Mouse (Mus musculus): ENCODE results near the gene Ankrd10.
"Not testable (repeated sequence)": the region's sequence is repeated elsewhere in the genome, so short reads cannot be mapped to it uniquely, and the experiment has no call there.

The Ankrd10 gene

DNA sequence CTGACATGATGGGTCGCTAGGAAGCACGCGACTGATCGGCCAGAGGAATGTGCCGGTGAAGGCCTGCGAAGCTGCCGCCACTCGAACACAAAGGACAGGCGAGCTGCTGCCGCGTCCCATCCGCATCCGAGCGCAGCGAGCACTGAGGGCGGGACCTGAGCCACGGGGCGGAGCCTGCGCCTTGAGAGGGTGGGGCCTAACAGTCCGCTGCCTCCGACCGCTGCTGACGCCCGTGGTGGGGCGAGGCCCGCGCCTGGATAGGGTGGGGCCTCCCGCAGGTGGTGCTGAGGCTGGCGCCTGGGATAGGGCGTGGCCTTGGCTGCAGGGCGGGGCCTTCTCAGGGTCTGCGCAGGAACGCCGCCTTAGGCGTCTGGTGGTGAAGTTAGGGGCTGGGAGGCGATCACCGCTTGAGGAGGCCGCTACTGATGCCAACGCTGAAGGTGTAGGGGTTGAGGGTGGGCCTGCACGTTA, at the start of gene Ankrd10:
Ankrd10 (minus strand) TSS at position 147 of the 471 bp plus-strand sequence.
- DNase-seq (ENCODE audit: low spot score in 2 of 2), result peak; percentile 92 to 94

DNA sequence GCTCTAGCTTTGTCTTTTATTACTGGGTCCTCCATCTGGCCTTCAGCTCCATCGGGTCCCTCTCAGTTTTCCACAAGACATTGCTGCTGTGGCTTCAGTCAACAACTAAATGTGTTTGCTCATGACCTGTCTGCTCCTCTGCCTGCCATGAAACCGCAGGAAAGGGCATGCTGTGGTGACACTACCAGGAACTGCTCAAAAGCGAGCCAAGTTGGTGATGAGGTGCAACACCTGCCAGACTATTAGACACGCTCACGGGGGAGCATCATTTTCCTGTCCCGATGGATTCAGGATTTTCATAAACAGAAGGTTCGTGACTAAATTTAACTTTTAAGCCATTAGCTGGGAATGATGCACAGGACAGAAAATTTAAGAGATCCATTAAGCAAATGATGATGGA, 49.0 kb upstream of the Ankrd10 start:
- DNase-seq (ENCODE audit: low spot score in 2 of 2), result no peak

- DNase-seq (ENCODE audit: low spot score in 2 of 2), result no peak
These were observed 32.8 kb upstream of the Ankrd10 start for GRCm38 (mm10) chr8:11668308-11668707.

DNA sequence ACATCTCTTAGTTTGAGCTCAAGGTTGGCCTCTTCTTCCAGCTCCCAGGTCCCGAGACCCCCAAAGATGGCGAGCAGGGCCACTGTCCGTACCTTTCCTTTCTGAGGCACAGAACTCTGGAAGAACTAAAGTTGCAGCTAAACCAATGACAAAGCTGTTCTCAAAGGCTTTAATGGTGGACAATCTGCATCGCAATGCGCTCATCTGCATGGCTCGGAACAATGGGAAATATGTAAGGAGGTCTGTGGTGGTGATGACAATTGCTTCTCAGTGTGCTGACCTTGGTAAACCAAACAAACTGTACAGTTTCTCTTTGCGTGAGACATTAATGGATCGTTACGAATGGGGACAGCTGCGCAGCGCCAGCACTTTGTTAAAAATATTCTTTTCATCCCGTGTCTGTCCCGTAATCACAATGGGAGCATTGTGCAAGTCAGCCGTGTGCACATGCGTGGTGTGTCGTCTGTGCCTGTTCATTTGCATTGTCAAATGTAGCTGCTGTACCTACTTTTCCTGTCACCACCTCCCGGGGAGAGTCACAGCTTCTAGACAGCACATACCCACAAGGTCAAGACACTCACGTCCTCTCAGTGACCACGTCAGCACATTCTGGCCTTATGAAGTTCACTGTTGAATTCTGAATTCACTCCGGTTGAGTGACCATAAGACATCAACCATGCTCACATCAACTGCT, 30.6 kb upstream of the Ankrd10 start:
- DNase-seq (ENCODE audit: low spot score in 2 of 2), result not testable (repeated sequence)

DNA sequence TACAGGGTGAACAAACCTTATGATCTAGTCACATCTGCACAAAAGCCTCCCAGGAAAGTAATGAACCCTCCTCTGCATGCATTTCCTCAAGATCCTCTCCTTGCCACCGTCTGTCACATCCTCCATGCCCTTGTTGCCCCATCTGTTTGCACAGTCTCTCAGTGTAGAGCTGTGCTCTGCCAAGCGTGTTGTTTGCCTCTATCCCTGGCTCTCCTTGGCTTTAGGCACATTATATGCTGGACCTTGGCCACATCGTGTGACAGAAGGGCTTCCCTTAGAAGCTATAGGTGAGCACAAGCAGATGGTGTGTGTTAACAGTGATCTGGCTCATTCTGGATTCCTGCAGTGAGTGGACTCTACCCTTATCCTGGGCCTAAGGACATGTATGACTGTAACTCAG, 26.4 kb upstream of the Ankrd10 start:
- no peak for DNase-seq (ENCODE audit: low spot score in 2 of 2)

- DNase-seq (ENCODE audit: low spot score in 2 of 2), result no peak
These were observed 14.5 kb upstream of the Ankrd10 start for GRCm38 (mm10) chr8:11650021-11650420.

DNA sequence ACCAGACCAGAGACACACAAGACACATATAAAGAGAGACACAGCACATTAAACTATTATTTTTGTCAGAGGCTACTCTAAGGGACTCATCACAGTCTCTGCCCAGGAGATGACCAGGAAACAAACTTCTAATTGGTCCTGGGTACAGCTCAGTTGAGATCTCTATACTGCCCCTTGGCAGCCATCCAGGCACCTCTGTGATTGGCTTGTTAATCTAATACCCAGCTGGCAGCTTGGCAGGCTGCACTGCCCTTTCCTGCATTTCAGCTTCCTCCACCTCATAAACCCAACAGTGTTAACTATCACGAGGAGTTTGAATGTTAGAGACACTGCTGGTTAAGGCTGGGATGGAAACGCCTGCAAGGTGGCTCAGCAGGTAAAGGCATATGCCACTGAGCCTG, 7.6 kb upstream of the Ankrd10 start:
- DNase-seq (ENCODE audit: low spot score in 2 of 2), result no peak

DNA sequence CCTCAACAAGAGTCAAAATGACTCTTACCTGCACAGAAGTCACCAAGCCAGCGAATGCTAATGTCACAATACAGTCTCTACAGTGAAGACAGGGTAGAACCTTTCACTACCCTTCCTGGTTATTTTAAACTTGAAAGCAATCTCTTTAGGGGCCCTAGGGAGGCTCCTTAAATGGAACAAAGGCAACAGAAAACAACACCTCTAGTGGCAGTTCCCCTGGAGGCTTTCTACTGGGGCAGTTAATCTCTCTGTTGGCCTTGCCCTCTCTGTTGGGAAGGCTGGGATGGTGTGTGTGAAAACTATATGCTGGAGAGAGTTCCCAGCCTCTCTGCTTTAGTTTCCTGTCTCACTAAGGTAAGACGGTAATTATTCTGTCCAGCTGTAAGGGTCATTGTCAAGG, 5.0 kb upstream of the Ankrd10 start:
- DNase-seq (ENCODE audit: low spot score in 2 of 2), result no peak

- DNase-seq (ENCODE audit: low spot score in 2 of 2), result no peak
These were observed 2.0 kb upstream of the Ankrd10 start for GRCm38 (mm10) chr8:11637531-11637930.

GRCm38 (mm10) chr8:11636324-11637057, 934 bp upstream of the Ankrd10 start:
- DNase-seq (ENCODE audit: low spot score in 2 of 2), result peak; percentile 75 to 82

DNA sequence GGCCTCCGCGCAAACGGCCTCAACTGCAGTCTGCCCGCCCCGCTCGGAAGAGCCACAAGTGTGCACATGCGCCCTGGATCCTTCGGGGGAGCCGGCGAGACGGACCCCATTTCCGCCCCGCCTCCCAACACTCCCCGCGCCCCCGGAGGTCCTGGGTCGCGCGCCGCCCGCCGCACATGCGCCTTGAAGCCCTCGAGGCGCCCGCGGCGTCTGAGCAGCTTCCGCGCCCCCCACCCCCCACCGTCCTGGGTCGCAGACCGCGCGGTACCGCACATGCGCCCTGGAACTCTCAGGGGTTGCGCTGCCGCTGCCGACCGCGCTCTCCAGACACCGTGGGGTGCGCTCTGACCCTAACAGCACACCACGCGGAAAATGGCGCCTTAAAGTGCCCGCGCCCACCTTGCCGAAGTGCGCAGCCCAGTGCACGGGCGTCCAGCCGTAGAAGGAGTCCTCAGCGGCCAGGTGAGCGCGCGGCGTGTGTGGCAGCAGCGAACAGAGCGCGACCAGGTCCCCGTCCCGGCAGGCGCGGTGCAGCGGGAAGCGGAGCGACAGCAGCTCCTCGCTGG, 462 bp downstream of the Ankrd10 start:
- peak; percentile 84 to 89 for DNase-seq (ENCODE audit: low spot score in 2 of 2)

- DNase-seq (ENCODE audit: low spot score in 2 of 2), result no peak
These were observed 1.1 kb downstream of the Ankrd10 start for GRCm38 (mm10) chr8:11634331-11635011.

DNA sequence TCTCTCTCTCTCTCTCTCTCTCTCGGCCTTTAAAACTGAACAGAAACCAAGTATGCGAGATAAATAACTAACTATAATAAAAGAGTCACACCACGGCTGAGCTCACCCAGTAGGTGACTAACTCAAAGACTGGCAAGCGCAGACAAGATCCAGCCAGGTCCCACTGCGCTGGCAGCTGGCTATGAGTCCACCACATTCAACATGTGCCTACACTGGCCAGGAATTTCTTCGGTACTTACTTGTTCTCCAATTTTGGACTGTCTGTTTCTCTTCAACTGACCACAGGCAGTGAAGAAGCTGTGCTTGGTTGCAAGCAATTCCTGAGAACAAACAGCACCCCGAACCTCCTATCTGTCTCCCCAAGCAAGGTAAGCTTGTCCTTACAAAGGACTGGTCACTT, 2.1 kb downstream of the Ankrd10 start:
- DNase-seq (ENCODE audit: low spot score in 2 of 2), result no peak

GRCm38 (mm10) chr8:11632406-11632805, 3.2 kb downstream of the Ankrd10 start:
- no peak for DNase-seq (ENCODE audit: low spot score in 2 of 2)

DNA sequence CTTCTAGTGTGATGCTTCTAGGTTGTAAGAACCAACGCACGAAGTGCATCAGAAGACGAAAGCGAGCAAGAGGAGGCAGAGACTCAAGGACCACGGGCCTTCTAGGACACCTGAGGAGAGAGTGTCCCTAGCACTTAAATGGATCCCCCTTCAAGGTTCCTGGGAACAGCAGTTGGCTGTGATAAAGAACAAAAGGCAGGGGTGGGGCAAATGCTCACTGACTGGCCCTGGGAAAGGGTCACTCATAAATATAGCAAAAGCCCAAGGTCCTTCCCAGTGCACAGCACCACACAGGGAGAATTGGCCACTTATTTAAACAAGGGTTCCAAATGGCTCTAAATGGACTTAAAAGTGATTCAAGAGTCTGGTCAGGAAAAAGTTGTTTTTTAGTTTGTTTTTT, 6.4 kb downstream of the Ankrd10 start:
- DNase-seq (ENCODE audit: low spot score in 2 of 2), result no peak

DNA sequence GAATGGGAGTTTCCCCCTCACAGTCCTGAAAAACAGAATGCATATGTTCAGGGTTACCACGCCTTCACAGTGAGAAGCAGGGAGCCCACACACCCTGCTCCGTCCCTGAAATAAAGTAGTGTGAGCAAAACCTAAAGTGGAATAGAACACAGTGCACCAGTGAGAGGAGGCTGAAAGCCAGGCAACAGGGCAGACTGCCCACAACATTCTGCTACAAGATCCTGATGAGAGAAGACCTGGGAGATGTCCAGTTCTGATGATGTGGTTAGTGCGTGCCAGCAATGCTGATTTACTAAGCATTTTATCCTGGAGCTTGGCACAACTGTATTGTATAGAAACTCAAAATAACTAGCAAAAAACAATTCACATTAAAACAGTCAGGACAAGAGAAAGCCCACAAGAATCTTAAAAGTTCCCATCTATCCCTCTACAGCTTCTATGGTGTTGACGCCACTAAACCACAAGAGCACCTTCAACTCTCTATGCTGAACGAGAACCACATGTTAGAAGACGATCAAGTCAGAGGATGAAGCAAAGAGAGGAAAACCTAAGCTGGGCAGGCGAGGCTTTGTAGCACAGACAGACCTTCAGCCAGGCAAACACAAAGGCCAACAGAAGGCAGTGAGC, 6.9 kb downstream of the Ankrd10 start:
- peak in 1 of 2 experiments; percentile 36 for DNase-seq (ENCODE audit: low spot score in 2 of 2)

DNA sequence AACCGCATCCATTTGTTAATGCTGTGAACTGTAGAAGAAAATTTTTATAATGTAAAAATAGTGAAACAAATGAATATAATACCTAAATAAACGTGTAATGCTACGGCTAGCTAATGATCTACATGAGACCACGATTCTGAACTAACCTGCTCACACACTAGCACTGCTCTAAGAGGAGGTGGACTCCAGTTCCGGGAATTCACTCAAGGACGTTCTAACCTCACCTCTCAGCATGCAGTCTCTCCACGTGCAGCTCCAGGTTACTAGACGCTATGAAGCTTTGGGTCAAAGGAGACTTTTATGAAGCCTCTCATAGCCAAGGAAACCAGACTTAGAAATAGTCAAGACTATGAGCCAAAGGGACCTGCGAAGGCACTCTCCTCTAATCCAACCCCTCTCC, 7.8 kb downstream of the Ankrd10 start:
- no peak for DNase-seq (ENCODE audit: low spot score in 2 of 2)

- no peak for DNase-seq (ENCODE audit: low spot score in 2 of 2)
These were observed 10.5 kb downstream of the Ankrd10 start for GRCm38 (mm10) chr8:11625084-11625483.

DNA sequence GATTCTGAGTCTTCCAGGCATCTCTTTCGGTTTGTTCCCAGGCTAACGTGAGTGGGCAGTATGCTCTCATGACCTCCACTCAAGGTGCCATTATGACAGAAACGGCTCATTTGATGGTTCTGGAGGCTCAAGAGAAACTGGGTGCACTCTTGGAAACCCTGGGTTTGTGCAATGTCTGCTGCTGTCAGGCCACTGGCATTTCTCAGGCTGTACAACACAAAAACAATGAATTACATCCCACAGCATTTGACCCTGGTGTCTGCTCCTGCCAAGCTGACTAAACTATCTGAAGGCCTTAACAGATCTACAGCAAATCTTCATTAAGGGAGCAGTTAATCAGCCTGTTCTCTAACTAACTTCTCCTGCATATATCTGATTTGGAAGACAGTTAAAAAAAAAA, 16.5 kb downstream of the Ankrd10 start:
- DNase-seq (ENCODE audit: low spot score in 2 of 2), result no peak

DNA sequence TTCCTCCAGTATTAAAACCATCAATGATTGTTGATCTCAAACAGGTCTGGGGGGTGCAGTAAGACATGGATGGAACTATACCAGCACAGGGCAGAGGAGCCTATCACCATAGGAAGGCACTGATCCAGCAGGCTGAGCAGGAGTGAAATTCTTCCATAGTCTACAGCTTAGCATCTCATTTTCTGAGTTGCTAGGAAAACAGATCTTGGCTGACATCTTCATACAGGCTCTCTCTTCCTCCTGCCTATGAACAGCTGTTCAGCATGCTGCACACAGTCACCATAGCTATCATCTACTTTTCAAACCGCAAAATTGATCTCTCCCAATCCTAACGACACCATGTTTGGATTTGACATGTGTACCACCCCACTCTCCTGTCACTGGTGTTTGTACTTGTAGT, 17.5 kb downstream of the Ankrd10 start:
- no peak for DNase-seq (ENCODE audit: low spot score in 2 of 2)

DNA sequence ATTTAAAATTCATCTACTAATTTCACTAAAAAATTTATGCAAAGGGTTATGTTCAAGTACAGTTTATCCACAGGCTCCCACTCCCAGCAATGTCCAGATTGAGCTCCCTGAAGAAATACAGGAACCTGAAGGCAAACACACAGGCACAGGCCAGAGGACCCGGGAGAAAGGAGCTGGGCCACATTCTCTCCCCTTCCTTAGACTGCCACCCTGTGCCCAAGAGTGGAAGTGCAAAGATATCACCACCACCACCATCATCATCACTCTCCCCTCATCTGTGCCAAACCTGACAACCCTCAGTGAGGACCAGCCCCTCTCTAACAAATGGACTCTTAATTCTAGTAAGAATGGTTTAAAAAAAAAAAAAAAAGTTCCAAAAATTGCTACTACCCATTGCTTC, 19.3 kb downstream of the Ankrd10 start:
- DNase-seq (ENCODE audit: low spot score in 2 of 2), result peak in 1 of 2 experiments; percentile 37

Data from frontal cortex, postnatal 10 days (tissue).